Comparison of ENCODE assay signal across 9 mouse cellular contexts in the genomic region with DNA sequence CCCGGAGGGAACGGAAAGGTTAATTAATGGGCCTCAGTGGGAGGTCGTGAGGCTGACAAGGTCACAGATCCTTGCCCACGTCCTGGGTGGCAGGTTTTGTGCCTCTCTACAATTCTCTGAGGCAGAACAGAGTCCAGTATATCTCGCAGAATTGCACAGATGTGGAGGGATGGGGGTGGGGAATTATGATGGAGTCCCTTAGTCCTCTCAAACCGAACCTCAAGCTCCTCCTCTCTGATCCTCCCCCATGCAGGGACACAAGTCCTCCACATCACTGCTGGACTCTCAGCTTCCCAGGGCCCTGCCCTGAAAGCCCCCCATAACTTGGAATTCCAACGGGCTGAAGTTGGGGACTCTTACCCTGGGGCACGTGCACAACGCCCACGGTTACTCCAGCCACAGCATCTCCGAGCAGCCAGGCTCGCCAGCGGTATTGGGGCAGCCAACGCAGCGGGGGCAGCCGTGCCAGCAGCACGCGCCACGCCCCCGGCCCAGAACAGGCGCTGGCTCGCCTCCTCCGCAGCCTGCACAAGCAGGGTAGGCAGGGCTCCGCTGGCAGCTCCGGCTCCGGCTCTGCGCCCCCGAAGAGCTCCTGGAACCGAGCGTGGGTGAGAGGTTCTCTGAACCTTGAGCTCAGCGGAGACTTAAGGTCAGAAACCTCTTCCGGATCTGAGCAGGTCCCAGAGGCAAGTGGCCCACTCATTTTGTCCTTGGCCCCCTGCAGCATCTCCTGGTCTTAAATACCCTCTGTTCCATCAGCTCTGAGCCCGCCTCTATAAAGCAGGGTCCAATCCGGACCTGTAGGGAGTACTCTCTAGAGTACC. TPM values are rescaled to one million over a fixed set of nuclear protein-coding genes. Genes with fewer than 3 reads are reported as not detected.
A peak's percentile ranks its signal among the peaks of the same experiment; 100 is the strongest.
DNase-seq lines count a peak whose midpoint lies in the region; ATAC-seq and TF ChIP-seq lines count a peak whose summit lies in the region.
"Had no signal": no experiment of that assay in that cellular context is flagged by ENCODE, and none has a peak within 500 bp of the region (broad histone marks: within the 10 kb centered on the region; RNA-seq: fewer than 3 reads in every experiment).

A gene (minus strand): TSS at position 775 of the 824 bp plus-strand sequence.

- no peaks in the 10 kb centered on the region for H3K9me3 ChIP-seq in forebrain, postnatal 0 days (ENCODE audit: low read length)
- H3K9me3 ChIP-seq in midbrain, embryonic 14.5 days (ENCODE audit: control insufficient read depth, low read length): no peaks in the 10 kb centered on the region

- H3K36me3 ChIP-seq in forebrain, postnatal 0 days (ENCODE audit: insufficient read depth): no peaks in the 10 kb centered on the region
- H3K36me3 ChIP-seq in midbrain, embryonic 14.5 days (ENCODE audit: control insufficient read depth, insufficient read depth, low read length): no peaks in the 10 kb centered on the region

- no peak for TF ChIP-seq CTCF in forebrain, postnatal 0 days (IDR thresholded peaks at IDR 0.05; ENCODE audit: low read depth)

- no peak within 1 kb of the TSS for H3K9ac ChIP-seq in forebrain, postnatal 0 days
- peak within 1 kb of the TSS; percentile 24; the same call in 1 of the 2 replicates for H3K9ac ChIP-seq in midbrain, embryonic 14.5 days (replicated peaks; ENCODE audit: low read length)
- H3K9ac ChIP-seq: liver, embryonic 14.5 days had no signal

- 5% methylated on average over 34 of the region's 34 CpGs for WGBS in forebrain, postnatal 0 days
- 2% methylated on average over 34 of the region's 34 CpGs for WGBS in midbrain, embryonic 14.5 days

- H3K4me2 ChIP-seq in forebrain, postnatal 0 days (ENCODE audit: low read depth): peak within 1 kb of the TSS; percentile 41
- H3K4me2 ChIP-seq in midbrain, embryonic 14.5 days (ENCODE audit: low read length): peak within 1 kb of the TSS; percentile 38

- peak in 1 of 2 experiments; percentile 82 for DNase-seq in layer of hippocampus, adult 18-20 months (ENCODE audit: low spot score in 2 of 2)
- no peak for DNase-seq in layer of hippocampus, postnatal 14 days (ENCODE audit: low spot score in 2 of 2)
- DNase-seq in Muller cell, postnatal 12 days (ENCODE audit: inconsistent ontology term): peak; percentile 52
- DNase-seq in forebrain, postnatal 0 days: peak; percentile 40
- peak; percentile 56 for DNase-seq in midbrain, embryonic 14.5 days
- no peak for DNase-seq in ovary, postnatal 14 days (ENCODE audit: low spot score)

- peak; percentile 36; the same call in 1 of the 2 replicates for ATAC-seq in forebrain, postnatal 0 days
- ATAC-seq in inflammation-experienced regulatory T-cells, adult 6 months: peak; percentile 25
- no peak for ATAC-seq in midbrain, embryonic 14.5 days (ENCODE audit: low FRiP score, low TSS enrichment)
- ATAC-seq in erythroblast, adult 5-6 weeks (replicated peaks; ENCODE audit: low FRiP score, poor library complexity, severe bottlenecking): no peak

- H3K4me1 ChIP-seq in forebrain, postnatal 0 days (ENCODE audit: insufficient read depth): peaks cover 7% of the 10 kb centered on the region
- peaks cover 13% of the 10 kb centered on the region for H3K4me1 ChIP-seq in midbrain, embryonic 14.5 days (ENCODE audit: control insufficient read depth, insufficient read depth, low read length)

- H3K27ac ChIP-seq in forebrain, postnatal 0 days (ENCODE audit: low read depth, low read length): no peak within 1 kb of the TSS
- H3K27ac ChIP-seq in midbrain, embryonic 14.5 days (replicated peaks; ENCODE audit: low read depth, low read length): no peak within 1 kb of the TSS
- H3K27ac ChIP-seq: liver, embryonic 14.5 days had no signal

- H3K4me3 ChIP-seq in forebrain, postnatal 0 days (ENCODE audit: low read depth, low read length): 0 out of 2 replicates have a peak within 1 kb of the TSS, but pooled peaks have one; percentile 3
- H3K4me3 ChIP-seq in midbrain, embryonic 14.5 days (replicated peaks; ENCODE audit: low read depth, low read length): no peak within 1 kb of the TSS

- peaks cover 40% of the 10 kb centered on the region for H3K27me3 ChIP-seq in forebrain, postnatal 0 days (ENCODE audit: insufficient read depth, low read length)
- peaks cover 51% of the 10 kb centered on the region for H3K27me3 ChIP-seq in midbrain, embryonic 14.5 days (ENCODE audit: control insufficient read depth, insufficient read depth, low read length)

RNA-seq across cellular contexts. Expression of the gene that starts here (rescaled TPM):
- 10 to 100 TPM; 10.2 to 13.5 TPM for total RNA-seq in layer of hippocampus, adult 18-20 months (2021)
- 1 to 10 TPM; 4.6 to 5.9 TPM for total RNA-seq in layer of hippocampus, postnatal 14 days (2021)
- total RNA-seq in forebrain, postnatal 0 days (2014; rRNA removed): 0.10 TPM in 1 of 2 replicates, not detected in the other
- polyA plus RNA-seq in forebrain, postnatal 0 days (2015; fragmentation: Nextera tagmentation; extraction: Ambion mirVana): 0.80 and 1.1 TPM in 2 replicates
- polyA plus RNA-seq in inflammation-experienced regulatory T-cells, adult 6 months (2017; shearing (Covaris generic)): 1 to 10 TPM; 3.2 to 4.3 (median 3.2) TPM
- 0.58 and 0.66 TPM in 2 replicates for polyA plus RNA-seq in midbrain, embryonic 14.5 days (2014; fragmentation: Nextera tagmentation; extraction: Ambion mirVana)
- not detected in 2 replicates for total RNA-seq in erythroblast, adult 5-6 weeks (2015; ENCODE audit: low replicate concordance)
- 0.28 TPM in 1 of 2 replicates, not detected in the other for total RNA-seq in erythroblast, adult 5-6 weeks (2017; ENCODE audit: low replicate concordance)

Comparison
In these comparisons a context has a peak if more than half of its experiments do, and no peak if none do; other contexts are left out.
1. Peak in DNase-seq, H3K9ac ChIP-seq and H3K4me2 ChIP-seq in midbrain, embryonic 14.5 days; RNA of the gene not detected or under 1 TPM.
2. DNase-seq: peak in Muller cell, postnatal 12 days (single experiment) and forebrain, postnatal 0 days (single experiment); none in layer of hippocampus, postnatal 14 days (0 of 2) and ovary, postnatal 14 days (single experiment).
3. ATAC-seq: peak in forebrain, postnatal 0 days (single experiment) and inflammation-experienced regulatory T-cells, adult 6 months (single experiment); none in midbrain, embryonic 14.5 days (single experiment) and erythroblast, adult 5-6 weeks (single experiment).